Mouse (Mus musculus) gastrocnemius, postnatal 36 days (tissue): Measurements from ENCODE around the gene Trim41. TPM values are rescaled to one million over a fixed set of nuclear protein-coding genes. Genes with fewer than 3 reads are reported as not detected.

Source experiments
- DNase-seq, 2 experiments: peaks; one replicate each; pipeline ENCODE4 v3.0.0; 2022
- intact Hi-C: fragments of 180-260 bp; cut with DNase I; formaldehyde crosslinking; loops from one replicate; pipeline ENCODE4 v1.15.1; 2025
- total RNA-seq, 2 experiments: library from RNA; stranded (reverse); gene quantifications; 2 replicates each; pipeline ENCODE4 v1.2.3; 2021

Gene Trim41
- total RNA-seq, 2 experiments from 2014 or later: 17.2 to 22.6 TPM

GRCm38 (mm10) chr11:48767195-48767876 is 49.8 kb downstream of the Trim41 start:
- DNase-seq: no peak
- intact Hi-C loops: no loop called here

DNA sequence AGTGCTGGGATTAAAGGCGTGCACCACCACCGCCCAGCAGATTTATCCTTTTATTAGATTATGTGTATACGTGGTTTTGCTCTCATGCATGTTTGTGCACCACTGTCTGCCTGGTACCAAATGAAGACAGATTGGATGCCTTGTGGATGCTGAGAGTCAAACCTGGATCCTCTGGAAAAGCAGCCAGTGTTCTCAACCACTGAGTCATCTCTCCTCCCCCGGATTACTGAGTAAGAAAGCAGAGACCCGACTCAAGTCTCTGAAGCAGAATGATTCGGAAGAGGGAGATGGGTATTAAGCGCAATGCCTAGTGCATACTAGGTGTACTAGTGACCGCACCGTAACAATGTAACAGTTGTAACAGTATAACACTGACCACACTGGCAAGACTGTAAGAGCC is 53.0 kb downstream of the Trim41 start:
- DNase-seq: no peak
- intact Hi-C loops: no loop called here

GRCm38 (mm10) chr11:48759021-48759420 is 58.1 kb downstream of the Trim41 start:
- intact Hi-C loops: no loop called here
- DNase-seq: no peak

Other genes starting within 250 kb of the Trim41 start
- gene Rack1, start 17.0 kb downstream of the Trim41 start, total RNA-seq: 100 to 1,000 TPM; 299 to 361 TPM
- 10 to 100 TPM; 48.2 to 49.7 TPM for gene Trim7, start 8.8 kb upstream of the Trim41 start, total RNA-seq
- under 1 TPM; 0.61 to 0.91 TPM for gene Gm12184, start 9.3 kb upstream of the Trim41 start, total RNA-seq
- 10 to 100 TPM in 1 of 2 experiments, 1 to 10 TPM in 1; 8.7 to 11.3 TPM for gene Irgm1, start 54.3 kb upstream of the Trim41 start, total RNA-seq
- gene Gm5431, start 84.9 kb upstream of the Trim41 start, total RNA-seq: under 1 TPM; 0.25 to 0.28 TPM
- under 1 TPM; 0.41 to 0.44 TPM for gene Psme2b, start 128.8 kb upstream of the Trim41 start, total RNA-seq
- gene Olfr56, start 161.5 kb upstream of the Trim41 start, total RNA-seq: not detected
- gene 9930111J21Rik1, start 162.0 kb upstream of the Trim41 start, total RNA-seq: 1 to 10 TPM; 1.2 TPM
- under 1 TPM; 0.26 to 0.27 TPM for gene Gm12185, start 174.9 kb upstream of the Trim41 start, total RNA-seq
- gene Tgtp1, start 176.8 kb upstream of the Trim41 start, total RNA-seq: 1 to 10 TPM in 1 of 2 experiments, under 1 TPM in 1; 0.33 to 1.2 TPM
- gene 9930111J21Rik2, start 233.9 kb upstream of the Trim41 start, total RNA-seq: 1 to 10 TPM; 1.6 to 1.7 TPM
- 1 to 10 TPM in 1 of 2 experiments, under 1 TPM in 1; 0.33 to 1.1 TPM for gene Tgtp2, start 246.9 kb upstream of the Trim41 start, total RNA-seq